Mouse (Mus musculus) embryonic facial prominence, embryonic 12.5 days (tissue): ENCODE data around the gene BC048679. TPM values are rescaled to one million over a fixed set of nuclear protein-coding genes. Genes with fewer than 3 reads are reported as not detected.
"Not testable (repeated sequence)": the region's sequence is repeated elsewhere in the genome, so short reads cannot be mapped to it uniquely, and the experiment has no call there.

Experiments used
- ATAC-seq: fragments of 200-750 bp; cut with Nextera tagmentation; 2 replicates; pipeline ENCODE4 v1.8.0; 2017; ENCODE audit not compliant: insufficient number of reproducible peaks, insufficient read depth, low FRiP score, low TSS enrichment
- H3K27ac ChIP-seq: fragments of 300-500 bp; sonication (generic); 2 replicates; pipeline ENCODE4 v1.5.1; 2016; ENCODE audit warnings: mild to moderate bottlenecking
- H3K27me3 ChIP-seq: fragments of 300-500 bp; sonication (generic); 2 replicates; pipeline ENCODE4 v1.6.1; 2016; ENCODE audit warnings: mild to moderate bottlenecking, moderate library complexity
- H3K36me3 ChIP-seq: fragments of 300-500 bp; sonication (generic); 2 replicates; pipeline ENCODE4 v1.6.1; 2016; ENCODE audit warnings: mild to moderate bottlenecking
- H3K4me1 ChIP-seq: fragments of 300-500 bp; sonication (generic); 2 replicates; pipeline ENCODE4 v1.6.1; 2016
- H3K4me2 ChIP-seq: fragments of 300-500 bp; sonication (generic); replicated peaks from 2 replicates; pipeline ENCODE4 v1.6.1; 2016; ENCODE audit warnings: mild to moderate bottlenecking, moderate library complexity
- H3K4me3 ChIP-seq: fragments of 300-500 bp; sonication (generic); 2 replicates; pipeline ENCODE4 v1.5.1; 2016; ENCODE audit warnings: mild to moderate bottlenecking
- H3K9ac ChIP-seq: fragments of 300-500 bp; sonication (generic); 2 replicates; pipeline ENCODE4 v1.6.1; 2016; ENCODE audit warnings: mild to moderate bottlenecking, moderate library complexity
- H3K9me3 ChIP-seq: fragments of 300-500 bp; sonication (generic); 2 replicates; pipeline ENCODE4 v1.6.1; 2016; ENCODE audit warnings: mild to moderate bottlenecking, moderate library complexity
- WGBS: fragments of 180-500 bp; shearing (Covaris S2); methylation state at CpG from one replicate; pipeline ENCODE4 v1.1.7; 2016; 5-methylcytosine and 5-hydroxymethylcytosine counted together
- polyA plus RNA-seq: library from polyadenylated mRNA; unstranded; fragments of >200 nt; fragmentation: Nextera tagmentation; extraction: Ambion mirVana; gene quantifications from 2 replicates; pipeline ENCODE4 v1.2.1, GENCODE M21; 2016

Gene BC048679
- polyA plus RNA-seq, 1 experiment from 2014 or later, result not detected

DNA sequence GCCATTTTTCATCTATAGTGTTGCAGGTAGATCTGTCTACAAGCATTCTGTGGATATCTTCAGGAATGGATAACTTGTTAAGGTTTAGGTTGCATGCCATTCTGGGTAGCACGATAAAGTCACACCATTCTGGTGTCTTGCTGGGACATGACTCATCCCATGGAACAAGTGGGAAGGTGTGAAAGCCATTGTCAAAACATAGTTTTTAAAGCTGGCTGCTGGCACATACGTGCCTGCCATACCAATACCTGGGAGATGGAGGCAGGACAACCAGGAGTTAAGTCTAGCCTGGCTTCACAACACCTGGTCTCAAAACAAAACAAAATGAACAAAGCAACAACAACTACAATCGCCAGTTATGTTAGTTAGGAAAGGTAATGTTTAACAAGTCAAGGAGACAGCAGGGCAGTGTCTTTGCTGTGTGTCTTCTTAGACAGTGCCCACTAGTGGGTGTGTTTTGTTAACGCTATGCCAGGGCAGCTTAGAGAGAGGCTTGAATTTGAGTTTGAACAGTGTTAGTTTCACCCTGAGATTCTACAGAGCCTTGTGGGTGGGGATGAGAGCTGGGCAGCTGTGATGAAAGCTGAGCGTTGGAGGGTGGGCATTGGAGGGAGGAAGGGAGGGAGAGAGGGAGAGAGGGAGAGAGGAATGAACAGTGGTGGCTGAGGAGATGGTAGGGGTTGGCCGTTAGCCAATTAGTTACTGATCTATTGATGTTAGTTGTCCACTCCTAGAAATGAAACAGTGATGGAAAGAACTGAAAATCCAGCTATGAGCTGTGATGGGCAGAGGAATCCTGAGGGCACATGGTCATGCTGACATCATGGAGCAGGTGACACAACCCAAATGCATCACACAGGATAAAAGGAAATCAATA, 18.3 kb upstream of the BC048679 start:
- Histone ChIP-seq H3K4me1 (no peaks in the 10 kb centered on the region), H3K27me3 (no peaks in the 10 kb centered on the region), H3K27ac (no peak overlapping the region), H3K4me3 (no peak overlapping the region), H3K9me3 (no peaks in the 10 kb centered on the region), H3K4me2 (no peak overlapping the region), H3K36me3 (no peaks in the 10 kb centered on the region), H3K9ac (no peak overlapping the region)
- 77% methylated on average over 6 of the region's 6 CpGs for WGBS
- no peak for ATAC-seq

DNA sequence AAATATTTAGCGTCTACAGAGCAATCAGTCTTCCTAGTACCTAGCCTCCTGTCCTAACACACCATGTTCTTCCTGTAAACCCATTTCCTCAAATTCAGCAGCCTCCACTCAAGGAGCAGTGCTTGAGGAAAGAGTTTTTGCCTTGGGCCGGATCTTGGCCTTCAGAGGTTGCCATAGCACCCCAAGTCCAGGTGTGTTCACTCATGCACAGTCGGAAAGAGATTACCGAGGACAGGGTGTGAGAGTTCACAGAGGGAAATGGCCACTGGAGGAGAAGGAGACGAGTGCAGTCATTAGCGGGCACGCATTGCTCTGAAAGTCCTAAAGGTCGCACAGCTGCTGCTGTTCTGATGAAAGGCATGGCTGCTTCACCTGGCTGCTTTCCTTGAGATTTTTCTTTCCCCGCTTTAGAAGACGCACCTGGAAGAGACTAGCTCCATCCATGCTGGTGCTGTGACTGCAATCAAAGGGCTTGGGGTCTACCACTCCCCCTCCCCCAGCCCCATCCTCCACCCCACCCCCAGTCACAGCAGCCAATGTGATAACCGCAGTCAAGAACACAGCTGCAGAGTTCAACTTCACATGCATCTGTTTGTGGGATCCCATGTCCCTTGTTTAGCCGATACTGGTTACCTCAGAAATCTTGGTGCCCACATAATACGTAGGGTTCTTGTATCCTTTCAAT, 17.0 kb upstream of the BC048679 start:
- Histone ChIP-seq H3K9ac (no peak overlapping the region), H3K4me1 (no peaks in the 10 kb centered on the region), H3K9me3 (no peaks in the 10 kb centered on the region), H3K36me3 (no peaks in the 10 kb centered on the region), H3K4me2 (no peak overlapping the region), H3K27me3 (no peaks in the 10 kb centered on the region), H3K4me3 (no peak overlapping the region), H3K27ac (no peak overlapping the region)
- no peak for ATAC-seq
- WGBS, result 56% methylated on average over 13 of the region's 13 CpGs

DNA sequence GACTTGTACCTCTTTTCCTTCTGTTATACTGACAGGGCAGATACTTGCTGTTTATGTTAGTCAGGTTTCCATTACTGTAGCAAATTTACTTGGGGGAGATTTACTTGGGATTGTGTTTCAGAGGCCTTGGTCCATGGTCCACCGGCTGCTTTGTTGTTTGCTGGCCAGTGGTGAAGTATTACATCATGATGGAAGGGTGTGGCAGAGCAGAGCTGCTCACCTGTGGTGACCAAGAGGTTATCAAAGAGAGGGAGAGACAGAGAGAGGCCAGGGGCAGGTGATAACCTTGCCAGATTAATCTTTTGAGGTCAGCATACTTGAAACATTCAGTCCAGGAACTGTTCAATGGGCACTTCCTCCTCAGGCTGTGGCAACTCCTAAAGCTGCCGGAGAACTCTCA, 3.0 kb upstream of the BC048679 start:
- Histone ChIP-seq H3K9me3 (no peaks in the 10 kb centered on the region), H3K4me1 (no peaks in the 10 kb centered on the region), H3K4me2 (no peak overlapping the region), H3K4me3 (no peak overlapping the region), H3K27me3 (no peaks in the 10 kb centered on the region), H3K9ac (no peak overlapping the region), H3K27ac (no peak overlapping the region), H3K36me3 (no peaks in the 10 kb centered on the region)
- no peak for ATAC-seq
- 68% methylated on average over 2 of the region's 2 CpGs for WGBS

DNA sequence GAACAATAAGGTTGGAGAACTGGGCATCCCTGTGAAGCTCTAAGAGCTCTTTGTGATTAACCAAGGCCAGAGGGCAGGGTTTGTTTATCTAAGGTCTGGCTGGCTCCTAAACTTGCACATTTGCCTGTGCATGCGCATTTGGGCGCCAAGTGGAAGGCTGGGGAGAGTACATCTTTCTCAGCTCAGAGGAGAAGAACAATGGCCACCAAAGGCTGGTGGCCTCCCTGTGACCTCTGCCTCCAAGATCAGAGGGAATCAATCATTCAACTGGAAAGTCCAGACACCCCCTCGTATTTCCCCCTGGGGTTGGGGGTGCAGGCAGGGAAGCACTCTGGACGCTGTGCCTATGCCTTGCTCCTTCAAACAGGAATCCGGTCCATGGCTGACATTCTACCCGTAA, 910 bp downstream of the BC048679 start:
- H3K9me3 ChIP-seq, result no peaks in the 10 kb centered on the region
- H3K9ac ChIP-seq, result no peak overlapping the region
- 26% methylated on average over 6 of the region's 6 CpGs for WGBS
- peaks cover 25% of the 10 kb centered on the region for H3K27me3 ChIP-seq
- peaks cover 8% of the 10 kb centered on the region; the same call in 1 of the 2 replicates for H3K4me1 ChIP-seq
- H3K36me3 ChIP-seq, result no peaks in the 10 kb centered on the region
- H3K4me2 ChIP-seq, result no peak overlapping the region
- H3K4me3 ChIP-seq, result no peak overlapping the region
- ATAC-seq, result no peak
- H3K27ac ChIP-seq, result no peak overlapping the region

DNA sequence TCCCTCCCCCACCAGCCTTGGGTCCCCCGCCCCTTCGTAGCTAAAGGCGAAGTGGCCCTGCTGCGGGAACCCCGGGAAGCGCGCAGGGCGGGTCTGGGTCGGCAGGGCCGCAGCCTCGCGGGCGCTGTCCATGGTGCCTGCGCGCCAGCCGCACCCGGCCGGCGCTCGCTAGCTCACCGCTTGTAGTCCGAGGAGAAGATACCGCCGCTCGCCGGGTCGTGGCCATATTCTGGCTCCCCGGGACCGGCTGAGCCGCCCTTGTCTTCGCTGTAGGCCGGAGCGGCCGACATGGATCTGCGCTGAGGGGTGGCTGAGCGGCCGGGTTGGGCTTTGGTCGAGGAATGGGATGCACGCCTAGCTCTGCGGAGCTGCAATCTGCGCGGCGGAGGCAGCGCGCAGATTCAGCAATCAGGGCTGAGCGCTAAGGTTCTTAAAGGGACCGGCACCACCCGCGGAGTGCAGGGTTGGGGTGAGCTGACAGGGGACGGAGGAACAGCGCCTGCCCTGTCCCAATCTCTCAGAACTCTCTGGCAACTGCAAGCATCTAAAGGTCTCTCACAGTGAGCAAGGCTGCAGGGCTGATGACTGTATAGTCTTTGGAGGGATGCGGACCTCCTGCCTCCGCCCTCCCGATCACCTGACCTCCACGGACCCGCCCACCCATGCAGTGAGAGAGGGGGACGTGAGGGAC, 4.6 kb downstream of the BC048679 start, which contains the start of gene Ap3b2:
Gene Ap3b2 (minus strand): TSS at position 595 of the 691 bp plus-strand sequence.
- no peak within 1 kb of the TSS for H3K27ac ChIP-seq

DNA sequence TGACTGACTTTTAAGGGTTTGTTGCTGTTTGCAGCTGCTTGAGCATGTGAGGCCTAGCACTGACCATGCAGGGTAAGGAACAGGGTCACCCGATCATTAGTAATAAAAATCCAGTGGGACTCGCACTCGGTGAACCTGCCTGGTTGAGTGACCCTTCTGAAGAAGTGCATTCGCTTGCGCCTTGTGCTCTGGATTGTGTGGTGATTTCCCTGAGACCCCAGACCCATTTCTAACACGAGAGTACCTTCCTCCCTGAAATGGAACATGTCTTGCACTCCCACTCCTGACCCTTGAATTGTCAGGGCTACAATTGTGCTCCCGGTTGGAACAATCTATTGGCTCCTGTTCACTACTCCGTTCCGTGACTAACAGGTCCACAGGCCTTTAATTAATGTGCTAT, 5.5 kb downstream of the BC048679 start:
- 46% methylated on average over 9 of the region's 9 CpGs for WGBS
- Histone ChIP-seq H3K4me1 (peaks cover 12% of the 10 kb centered on the region), H3K4me2 (peak overlapping the region; percentile 66), H3K27ac (no peak overlapping the region), H3K27me3 (peaks cover 29% of the 10 kb centered on the region), H3K4me3 (peak overlapping the region; percentile 39; the same call in 1 of the 2 replicates), H3K9ac (no peak overlapping the region), H3K9me3 (no peaks in the 10 kb centered on the region), H3K36me3 (no peaks in the 10 kb centered on the region)
- no peak for ATAC-seq

More for the DNA sequence above, 4.6 kb downstream of the BC048679 start, which contains the start of gene Ap3b2:
- no peaks in the 10 kb centered on the region for H3K9me3 ChIP-seq
- H3K27me3 ChIP-seq, result peaks cover 29% of the 10 kb centered on the region
- peak within 1 kb of the TSS; percentile 39 for H3K4me3 ChIP-seq
- peak within 1 kb of the TSS; percentile 66 for H3K4me2 ChIP-seq
- no peaks in the 10 kb centered on the region for H3K36me3 ChIP-seq
- peak; percentile 70 for ATAC-seq
- WGBS, result under 1% methylated on average over 57 of the region's 57 CpGs
- 0 out of 2 replicates have a peak within 1 kb of the TSS, but pooled peaks have one; percentile 8 for H3K9ac ChIP-seq
- peaks cover 12% of the 10 kb centered on the region for H3K4me1 ChIP-seq

DNA sequence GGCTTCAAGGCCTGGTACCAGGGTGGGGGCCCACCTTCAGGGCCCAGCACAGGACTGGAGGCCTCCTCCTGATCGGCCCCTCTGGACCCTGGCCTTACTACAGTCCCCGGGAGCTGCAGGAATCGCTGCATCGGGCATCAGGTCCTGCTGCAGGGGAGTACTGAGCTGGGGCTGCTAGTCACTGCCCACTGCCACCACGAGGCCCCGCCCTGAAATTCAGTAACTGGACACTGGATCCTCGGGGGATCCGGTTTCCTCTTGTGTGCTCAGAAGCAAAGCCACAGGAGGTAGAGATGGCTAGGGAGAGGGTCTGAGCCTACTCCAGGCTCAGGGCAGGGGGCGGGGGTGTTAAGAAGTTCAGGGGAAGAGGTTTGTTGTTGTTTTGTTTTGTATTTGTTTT, 8.4 kb downstream of the BC048679 start:
- Histone ChIP-seq H3K4me3 (no peak overlapping the region), H3K4me1 (peaks cover 12% of the 10 kb centered on the region), H3K27me3 (peaks cover 18% of the 10 kb centered on the region), H3K36me3 (no peaks in the 10 kb centered on the region), H3K4me2 (no peak overlapping the region), H3K9ac (no peak overlapping the region), H3K27ac (no peak overlapping the region), H3K9me3 (no peaks in the 10 kb centered on the region)
- WGBS, result 11% methylated on average over 9 of the region's 9 CpGs
- no peak for ATAC-seq

DNA sequence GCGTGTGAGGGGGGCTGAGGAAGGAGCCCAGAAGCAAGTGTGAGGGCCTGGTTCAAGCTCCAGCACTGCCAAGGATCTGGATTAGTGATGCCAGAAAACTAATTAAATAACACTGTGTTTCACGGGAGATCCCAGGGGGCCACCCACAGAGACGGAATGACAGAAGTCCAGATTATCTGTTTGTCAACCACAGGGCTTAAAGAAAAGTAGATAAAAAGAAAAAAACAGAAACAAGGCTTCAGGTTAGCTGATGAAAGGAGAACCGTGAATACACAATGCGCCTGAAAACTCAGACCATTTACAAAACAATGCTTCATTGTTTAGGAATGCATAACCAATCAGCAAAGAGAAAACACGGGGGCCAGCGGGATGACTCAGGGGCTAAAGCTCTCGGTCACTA, 17.3 kb downstream of the BC048679 start:
- WGBS, result 4% methylated on average over 8 of the region's 8 CpGs
- Histone ChIP-seq H3K27me3 (peaks cover 23% of the 10 kb centered on the region), H3K36me3 (no peaks in the 10 kb centered on the region), H3K9ac (no peak overlapping the region), H3K4me1 (peaks cover 13% of the 10 kb centered on the region; the same call in 1 of the 2 replicates), H3K27ac (no peak overlapping the region), H3K4me3 (no peak overlapping the region), H3K9me3 (no peaks in the 10 kb centered on the region), H3K4me2 (no peak overlapping the region)
- no peak for ATAC-seq

DNA sequence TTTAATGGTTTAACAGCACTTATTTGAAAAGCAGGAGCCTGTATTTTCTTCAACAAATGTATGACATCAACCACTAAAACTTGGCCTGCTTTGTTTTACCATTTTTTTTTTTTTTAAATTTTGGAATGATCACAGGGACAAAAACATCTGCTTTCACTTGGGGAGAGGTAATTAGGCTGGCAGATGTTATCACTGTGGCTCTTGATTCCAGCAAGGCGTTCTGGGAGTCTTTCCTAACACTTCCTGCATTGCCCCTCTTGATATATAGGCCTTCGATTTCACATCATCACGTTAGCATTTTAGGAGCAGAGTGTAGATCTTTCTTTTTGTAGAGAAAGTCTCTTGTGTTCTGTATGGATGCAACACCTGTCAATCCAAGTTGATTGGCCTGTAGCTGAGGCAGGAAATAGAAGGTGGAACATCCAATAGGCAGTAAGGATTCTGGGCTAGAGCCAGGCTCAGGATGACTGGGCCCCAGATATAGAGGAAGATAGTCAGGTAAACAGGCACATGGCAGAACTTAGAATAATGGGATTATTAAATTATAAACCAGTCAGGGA, 18.5 kb downstream of the BC048679 start:
- no peak overlapping the region for H3K4me2 ChIP-seq
- no peak for ATAC-seq
- H3K27ac ChIP-seq, result no peak overlapping the region
- 33% methylated on average over 3 of the region's 3 CpGs for WGBS
- H3K27me3 ChIP-seq, result peaks cover 26% of the 10 kb centered on the region
- H3K9ac ChIP-seq, result no peak overlapping the region
- no peaks in the 10 kb centered on the region for H3K9me3 ChIP-seq
- H3K4me3 ChIP-seq, result no peak overlapping the region
- no peaks in the 10 kb centered on the region for H3K36me3 ChIP-seq
- H3K4me1 ChIP-seq, result peaks cover 13% of the 10 kb centered on the region; the same call in 1 of the 2 replicates

DNA sequence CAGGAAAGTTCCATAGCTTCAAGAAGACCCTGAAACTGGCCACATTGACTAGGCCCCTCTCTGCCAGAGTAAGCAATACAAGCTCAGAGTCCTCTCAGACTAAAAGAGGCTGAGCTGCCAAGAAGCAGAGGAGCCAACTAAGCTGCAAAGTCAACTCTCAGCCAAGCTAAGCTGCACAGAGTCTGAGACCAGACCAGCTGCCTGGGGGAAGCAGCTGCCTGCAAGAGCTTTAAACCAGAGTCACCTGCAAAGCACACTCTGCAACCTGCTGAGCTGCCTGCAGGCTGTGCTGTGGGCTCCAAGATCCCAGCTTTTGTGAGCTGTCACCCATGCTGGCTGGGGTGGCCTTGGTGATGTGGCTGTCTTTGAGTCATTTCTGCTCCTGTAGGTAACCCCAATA, 19.8 kb downstream of the BC048679 start:
- Histone ChIP-seq H3K27me3 (peaks cover 32% of the 10 kb centered on the region), H3K4me1 (peaks cover 13% of the 10 kb centered on the region; the same call in 1 of the 2 replicates)
- not testable (repeated sequence) for H3K4me2 ChIP-seq, H3K9me3 ChIP-seq, H3K27ac ChIP-seq, H3K4me3 ChIP-seq, H3K9ac ChIP-seq, H3K36me3 ChIP-seq, ATAC-seq

DNA sequence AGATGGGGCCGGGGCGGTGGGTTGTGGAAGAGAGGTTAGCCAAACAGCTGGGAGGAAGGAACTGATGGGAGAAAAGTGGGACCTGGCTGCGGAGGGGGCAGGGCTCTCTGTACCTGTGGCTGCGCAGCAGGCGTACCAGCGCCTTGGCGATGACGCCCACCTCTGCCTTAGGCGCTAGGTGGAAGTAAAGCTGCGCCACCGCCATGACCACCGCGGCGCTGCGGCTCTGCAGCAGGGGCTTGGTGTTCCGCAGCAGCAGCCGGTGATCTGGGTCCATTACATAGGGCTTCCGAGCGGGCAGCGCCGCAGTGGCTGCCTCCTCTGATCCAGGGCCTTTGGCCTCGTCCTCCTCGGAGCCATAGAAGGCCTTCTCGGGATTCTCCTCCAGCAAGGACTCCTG, 21.2 kb downstream of the BC048679 start:
- peak overlapping the region; percentile 4; the same call in 1 of the 2 replicates for H3K4me3 ChIP-seq
- peaks cover 33% of the 10 kb centered on the region for H3K27me3 ChIP-seq
- no peak for ATAC-seq
- H3K27ac ChIP-seq, result no peak overlapping the region
- H3K36me3 ChIP-seq, result no peaks in the 10 kb centered on the region
- peak overlapping the region; percentile 40 for H3K4me2 ChIP-seq
- no peaks in the 10 kb centered on the region for H3K9me3 ChIP-seq
- H3K4me1 ChIP-seq, result peaks cover 13% of the 10 kb centered on the region; the same call in 1 of the 2 replicates
- WGBS, result 3% methylated on average over 24 of the region's 24 CpGs
- no peak overlapping the region for H3K9ac ChIP-seq
